Mouse (Mus musculus) brain, adult 2 months (tissue): Measurements from ENCODE around the gene Aamp.

Source experiments
- DNase-seq: peaks from one replicate; pipeline ENCODE4 v3.0.0; 2011; ENCODE audit warnings: low read depth, low spot score

The Aamp gene

DNA sequence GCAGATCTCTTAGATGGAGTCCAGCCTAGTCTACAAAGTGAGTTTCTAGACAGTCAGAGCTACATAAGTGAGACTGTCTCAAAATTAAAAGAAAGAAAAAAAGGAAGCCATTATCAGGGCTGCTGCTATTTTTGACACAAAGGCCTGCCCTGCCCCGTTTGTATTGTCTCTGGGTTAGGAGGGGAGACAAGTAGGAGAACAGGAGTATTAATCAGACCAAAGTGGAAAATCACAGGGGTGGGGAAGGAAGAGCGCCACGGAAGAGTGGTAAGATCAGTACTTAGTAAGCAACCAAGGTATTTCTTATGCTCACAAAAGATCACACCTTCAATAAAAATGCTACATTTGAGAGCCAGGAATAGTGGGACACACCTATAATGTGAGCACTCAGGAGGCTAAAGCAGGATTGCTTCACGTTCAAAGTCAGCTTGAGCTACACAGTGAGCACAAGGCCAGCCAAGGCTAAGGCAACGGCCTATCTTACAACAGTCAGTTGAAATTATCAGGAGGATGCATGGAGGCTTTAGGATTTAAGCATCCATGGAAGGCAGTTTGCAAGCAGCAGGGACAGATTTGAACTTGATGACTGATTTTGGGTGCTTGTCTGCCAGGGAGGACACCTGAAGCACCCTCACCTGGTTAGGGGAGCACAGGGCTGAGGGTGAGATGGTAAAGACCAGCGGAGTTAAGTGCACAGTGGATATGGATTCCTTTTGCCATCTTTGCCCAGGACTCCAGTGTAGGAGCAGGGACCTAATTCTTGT lies 16.0 kb upstream of the Aamp start:
- DNase-seq: peak; percentile 35

GRCm38 (mm10) chr1:74298996-74299395 lies 14.5 kb upstream of the Aamp start:
- DNase-seq: peak; percentile 85

- no peak for DNase-seq
Measured at GRCm38 (mm10) chr1:74298157-74298750, 13.7 kb upstream of the Aamp start.

DNA sequence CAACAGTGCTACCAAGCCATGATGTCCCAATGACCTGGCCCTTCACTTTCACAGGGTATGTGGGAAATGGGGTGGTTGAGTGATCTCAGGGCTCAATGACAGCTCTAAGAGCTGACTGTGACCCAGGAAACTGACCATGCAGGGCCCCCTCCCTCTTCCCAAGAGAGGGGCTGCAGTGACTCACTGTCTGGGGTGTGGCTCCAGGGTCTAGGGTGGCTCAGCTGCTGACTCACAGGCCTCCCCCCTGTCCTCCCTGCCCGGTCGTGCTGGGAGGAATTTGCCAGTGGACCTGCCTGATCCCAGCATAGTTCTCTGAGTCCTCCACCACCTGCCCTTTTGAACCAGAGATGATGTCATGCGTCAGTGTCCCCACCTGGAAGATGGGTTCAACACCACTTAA lies 12.7 kb upstream of the Aamp start:
- DNase-seq: no peak

DNA sequence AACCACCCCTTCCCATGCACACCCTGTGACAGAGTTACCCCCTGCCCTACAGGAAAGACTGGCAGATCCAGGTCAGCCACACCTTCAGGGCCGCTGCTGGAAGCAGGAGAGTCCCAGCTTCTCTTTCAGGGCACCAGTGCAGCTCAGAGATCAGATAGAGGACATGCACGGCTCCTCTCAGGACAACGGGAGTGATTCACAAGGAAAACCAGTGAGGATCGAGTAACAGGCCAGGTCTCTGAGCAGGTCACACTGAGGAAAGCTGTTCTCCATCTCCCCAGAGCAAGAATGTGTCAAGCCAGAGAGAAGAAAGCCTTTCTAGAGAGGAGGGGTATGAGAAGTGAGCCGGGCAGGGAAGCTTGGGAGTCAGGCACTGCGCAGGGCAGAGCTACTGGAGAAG lies 11.9 kb upstream of the Aamp start:
- DNase-seq: no peak

- DNase-seq: peak; percentile 98
Measured at GRCm38 (mm10) chr1:74295456-74296171, 11.1 kb upstream of the Aamp start.

DNA sequence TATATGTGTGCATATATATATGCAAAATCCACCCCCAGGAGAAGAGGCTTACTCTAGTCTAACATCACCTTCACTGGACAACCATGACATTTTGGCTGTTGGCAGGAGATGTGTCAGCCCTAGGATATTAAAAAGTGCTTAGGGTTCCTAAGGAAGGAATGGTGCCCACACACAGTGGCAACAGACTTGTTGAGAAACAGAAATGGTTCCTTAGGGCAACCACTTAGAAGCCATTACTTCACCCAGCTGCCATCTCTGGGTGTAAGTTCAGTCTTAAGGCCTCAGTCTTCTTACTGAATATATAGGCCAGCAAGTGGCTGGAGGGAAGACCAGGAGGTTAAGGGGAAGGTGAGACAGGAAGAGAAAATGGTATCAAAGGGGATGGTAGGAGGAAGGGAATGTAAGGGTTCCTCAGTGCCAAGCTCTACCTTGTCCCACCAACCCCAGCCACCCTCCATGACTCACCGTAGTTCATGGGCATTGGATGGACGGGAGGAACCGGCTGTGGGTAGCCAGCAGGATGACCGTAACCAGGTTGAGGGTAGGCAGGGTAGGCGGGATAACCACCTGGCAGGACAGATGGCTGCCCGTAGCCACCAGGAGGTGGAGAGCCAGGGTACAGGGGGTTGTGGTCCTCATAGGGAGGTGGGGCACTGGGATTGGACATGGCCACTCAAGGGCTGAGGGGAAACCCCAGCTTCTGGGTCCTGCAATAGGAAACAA lies 10.4 kb upstream of the Aamp start:
- DNase-seq: peak; percentile 79

GRCm38 (mm10) chr1:74294090-74294643 lies 9.6 kb upstream of the Aamp start:
- DNase-seq: no peak

- DNase-seq: no peak
Measured at GRCm38 (mm10) chr1:74293306-74293960, 8.9 kb upstream of the Aamp start.

DNA sequence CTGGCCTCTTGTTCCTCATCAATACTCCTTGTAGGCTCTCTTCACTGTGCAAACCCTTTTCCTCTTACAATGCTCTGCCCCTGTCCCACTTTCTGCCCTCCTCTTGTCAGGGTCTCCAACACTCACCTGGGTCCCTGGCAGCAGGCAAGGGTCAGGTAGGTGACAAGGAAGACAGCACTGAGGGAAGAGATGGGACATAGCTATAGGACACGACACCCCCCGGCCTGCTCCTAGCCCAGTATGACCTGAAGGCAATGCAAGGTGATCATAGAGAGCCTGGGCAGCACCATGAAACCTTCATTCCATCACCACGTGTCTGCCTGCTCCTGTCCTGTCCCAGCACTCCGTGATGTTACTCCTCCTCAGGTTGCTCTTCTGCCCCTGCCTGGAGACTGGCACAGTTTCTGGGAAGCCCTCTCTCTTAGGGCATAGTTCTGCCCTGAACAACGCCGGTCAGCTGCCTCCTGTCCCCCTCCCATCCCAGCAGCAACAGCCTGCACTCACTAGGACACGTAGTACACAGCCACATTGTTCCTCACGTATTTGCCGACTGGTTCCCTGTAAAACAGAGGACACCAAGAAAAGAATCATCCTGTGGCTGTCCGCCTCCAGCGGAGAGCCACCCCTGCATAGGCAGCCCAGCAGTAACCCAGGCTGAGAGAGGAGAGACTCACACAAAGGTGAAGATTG lies 7.9 kb upstream of the Aamp start:
- DNase-seq: peak; percentile 54

- no peak for DNase-seq
Measured at GRCm38 (mm10) chr1:74290141-74290540, 5.6 kb upstream of the Aamp start.

DNA sequence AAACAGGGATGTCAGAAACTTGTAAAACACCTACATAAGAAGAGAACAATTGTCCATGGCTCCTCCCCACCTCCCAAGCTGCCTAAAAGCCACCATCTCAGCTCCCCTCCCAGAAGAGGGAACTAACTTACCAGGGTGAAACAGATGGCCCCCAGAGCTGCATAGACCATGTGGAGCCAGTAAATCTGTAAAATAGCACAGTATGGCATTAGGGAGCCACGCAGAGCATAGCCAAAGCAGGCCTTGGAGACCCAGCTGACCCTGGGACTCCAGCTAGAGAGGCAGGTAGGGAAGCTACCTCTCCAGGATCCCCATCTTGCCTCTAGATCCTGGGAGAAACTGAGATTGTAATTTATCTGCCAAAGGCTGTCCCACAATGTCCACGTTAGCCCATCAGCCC lies 5.2 kb upstream of the Aamp start:
- no peak for DNase-seq

GRCm38 (mm10) chr1:74289248-74289647 lies 4.7 kb upstream of the Aamp start:
- DNase-seq: no peak

DNA sequence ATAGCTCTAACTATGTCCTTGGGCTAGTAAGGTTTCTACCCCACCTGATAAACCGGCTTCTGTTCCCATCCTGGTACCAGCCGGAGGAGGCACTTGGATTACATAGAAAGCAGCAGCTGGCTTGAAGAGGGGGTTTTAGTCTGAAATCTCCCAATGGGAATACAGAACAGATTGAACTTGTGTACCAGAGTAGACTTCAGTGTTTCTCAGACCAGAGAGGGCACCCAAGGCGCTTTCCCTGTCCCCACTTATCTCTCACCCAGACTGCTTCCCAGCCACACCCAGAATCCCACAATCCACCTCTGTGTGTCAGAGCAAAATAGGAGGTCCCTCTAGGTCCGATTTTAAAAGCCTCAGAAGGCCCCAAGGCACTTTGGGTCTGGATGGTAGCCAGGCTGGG lies 3.8 kb upstream of the Aamp start:
- DNase-seq: no peak

GRCm38 (mm10) chr1:74286869-74287607 lies 2.5 kb upstream of the Aamp start:
- peak; percentile 85 for DNase-seq

GRCm38 (mm10) chr1:74285212-74286010 lies 873 bp upstream of the Aamp start:
- peak; percentile 58 for DNase-seq

- peak; percentile 72 for DNase-seq
Measured at GRCm38 (mm10) chr1:74283686-74284463, 663 bp downstream of the Aamp start.

DNA sequence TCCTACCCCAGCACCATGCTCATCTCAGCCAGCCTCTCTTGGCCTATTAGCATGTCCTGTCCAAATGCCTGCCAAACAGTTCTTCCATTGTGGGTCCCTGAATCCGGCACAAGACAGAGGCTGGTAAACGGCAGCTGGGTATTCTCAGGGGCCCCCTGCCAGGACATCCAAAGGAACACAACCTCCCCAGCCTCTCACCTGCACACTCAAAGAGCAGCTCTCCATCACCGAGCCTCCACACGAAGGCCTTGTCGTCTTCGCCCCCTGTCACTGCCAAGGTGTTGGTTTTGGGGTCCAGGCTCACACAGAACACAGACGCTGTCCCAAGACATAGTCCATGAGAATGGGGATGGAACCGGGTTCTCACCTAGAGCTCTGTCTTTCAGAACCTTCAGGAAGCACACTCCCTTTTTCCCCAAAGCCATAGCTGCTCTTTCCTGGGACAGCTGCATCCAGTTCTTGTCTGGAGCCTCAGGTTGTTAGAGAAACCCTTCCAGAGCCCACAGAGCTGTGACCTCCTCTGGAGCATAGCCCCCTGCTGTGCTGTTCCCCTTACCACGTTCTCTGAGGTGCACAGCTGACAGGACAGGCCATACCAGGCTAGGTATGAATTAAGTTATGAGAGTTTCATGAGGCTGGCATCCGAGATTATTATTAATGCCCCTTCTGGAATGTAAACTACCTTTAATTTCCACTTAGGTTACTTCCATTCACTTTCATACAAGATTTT lies 1.5 kb downstream of the Aamp start:
- no peak for DNase-seq
